Mouse (Mus musculus) bone marrow macrophage, adult 2 months (primary cell): ENCODE data around the gene D7Ertd443e.

Experiments
- CTCF ChIP-seq: IDR thresholded peaks from 2 replicates; pipeline ENCODE4 v1.5.1; 2012; ENCODE audit warnings: low read depth, mild to moderate bottlenecking, low read length, moderate library complexity
- POLR2A ChIP-seq: IDR thresholded peaks from 2 replicates; pipeline ENCODE4 v1.6.1; 2012; ENCODE audit warnings: mild to moderate bottlenecking, low read depth, low read length, borderline replicate concordance

DNA sequence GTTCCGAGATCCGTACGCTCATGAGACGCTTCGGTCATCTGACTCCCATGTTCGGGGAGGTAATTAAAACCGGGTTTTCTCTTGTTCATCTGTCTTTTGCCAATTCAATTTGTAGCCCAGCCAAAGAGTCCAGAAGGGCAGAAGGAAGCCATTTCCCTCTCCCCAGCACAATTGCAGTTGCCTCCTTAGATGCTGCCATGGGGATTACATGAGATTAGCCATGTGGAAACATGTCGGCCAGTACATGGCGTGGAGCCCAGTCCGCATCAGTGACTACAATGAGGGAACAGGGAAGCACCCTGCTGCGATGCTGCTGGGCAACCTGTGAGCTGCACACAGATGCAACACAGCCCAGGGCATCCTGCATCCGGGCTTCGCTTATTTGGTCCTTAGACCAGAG lies 23.2 kb upstream of the D7Ertd443e start:
- TF ChIP-seq CTCF (no peak), POLR2A (no peak)
